Comparison of ENCODE assay signal across 8 mouse cellular contexts in genomic region chr12:36041703-36042347, GRCm38 (mm10). TPM values are rescaled to one million over a fixed set of nuclear protein-coding genes. Genes with fewer than 3 reads are reported as not detected.
DNase-seq lines count a peak whose midpoint lies in the region; ATAC-seq and TF ChIP-seq lines count a peak whose summit lies in the region.

No protein-coding gene starts in this region.

- 0 out of 2 replicates have a peak, but pooled peaks cover 2% of the 10 kb centered on the region for H3K9me3 ChIP-seq in forebrain, embryonic 13.5 days (replicated peaks)

- H3K9ac ChIP-seq in forebrain, embryonic 13.5 days, result peak overlapping the region; percentile 98

- peak; percentile 72 for DNase-seq in R1 (ENCODE audit: low read depth, low spot score)
- peak; percentile 81 for DNase-seq in cerebellum, adult 11-12 months
- DNase-seq in heart, postnatal 25 days (ENCODE audit: low spot score), result peak; percentile 60
- DNase-seq in layer of hippocampus, adult 2 months (ENCODE audit: low spot score in 2 of 2), result peak in 1 of 2 experiments; percentile 62
- DNase-seq in lung, postnatal 10 days, result peak; percentile 77
- peak; percentile 16 for DNase-seq in ovary, postnatal 14 days (ENCODE audit: low spot score)
- DNase-seq in thymus, postnatal 4 days, result peak; percentile 78

- no peaks in the 10 kb centered on the region for H3K27me3 ChIP-seq in forebrain, embryonic 13.5 days

- H3K36me3 ChIP-seq in forebrain, embryonic 13.5 days (ENCODE audit: poor library complexity, severe bottlenecking), result peaks cover 2% of the 10 kb centered on the region; the same call in 1 of the 2 replicates

- ATAC-seq in forebrain, embryonic 13.5 days, result peak; percentile 85

- H3K4me1 ChIP-seq in forebrain, embryonic 13.5 days, result peaks cover 21% of the 10 kb centered on the region

- H3K4me3 ChIP-seq in forebrain, embryonic 13.5 days, result peak overlapping the region; percentile 95
- H3K4me3 ChIP-seq in layer of hippocampus, adult 2 months, result peak overlapping the region; percentile 94

- peak overlapping the region; percentile 90 for H3K27ac ChIP-seq in forebrain, embryonic 13.5 days
- H3K27ac ChIP-seq in layer of hippocampus, adult 2 months, result peak overlapping the region; percentile 99

- peak; percentile 67 for TF ChIP-seq CTCF in layer of hippocampus, adult 2 months (conservative IDR thresholded peaks at IDR 0.05)

- intact Hi-C loops in heart, postnatal 25 days (cut with DNase I), result loop anchor here (5.0 kb wide), 1 partner anchor 45 kb away; no protein-coding TSS in a partner anchor

- WGBS in forebrain, embryonic 13.5 days, result under 1% methylated on average over 32 of the region's 50 CpGs

- peak overlapping the region; percentile 68 for H3K4me2 ChIP-seq in forebrain, embryonic 13.5 days

RNA-seq across cellular contexts. Expression of gene Tspan13, which starts 0.5 kb away (rescaled TPM):
- 272 and 274 TPM in 2 replicates for polyA plus RNA-seq in forebrain, embryonic 13.5 days (2015; fragmentation: Nextera tagmentation; extraction: Ambion mirVana)
- total RNA-seq in heart, postnatal 25 days (2021), result 10 to 100 TPM; 44.2 to 57.7 TPM
- total RNA-seq in layer of hippocampus, adult 2 months (2021), result 100 to 1,000 TPM; 261 to 264 TPM

RNA-seq across cellular contexts. Expression of gene Agr2, which starts 49.1 kb away (rescaled TPM):
- 1.5 TPM in 1 of 2 replicates, not detected in the other for polyA plus RNA-seq in forebrain, embryonic 13.5 days (2015; fragmentation: Nextera tagmentation; extraction: Ambion mirVana)
- not detected for total RNA-seq in heart, postnatal 25 days (2021)
- not detected for total RNA-seq in layer of hippocampus, adult 2 months (2021)

Comparison
In these comparisons a context has a peak if more than half of its experiments do, and no peak if none do; other contexts are left out.
1. RNA of gene Tspan13, which starts 0.5 kb away (total RNA-seq): 261 to 264 TPM in layer of hippocampus, adult 2 months; 44.2 to 57.7 TPM in heart, postnatal 25 days; every median in the first group is over 4 times any median in the second.